Mouse (Mus musculus): Measurements from ENCODE around the gene Trhr2. TPM values are rescaled to one million over a fixed set of nuclear protein-coding genes. Genes with fewer than 3 reads are reported as not detected.
A peak's percentile ranks its signal among the peaks of the same experiment; 100 is the strongest.

Trhr2 gene
- polyA plus RNA-seq, 1 experiment = not detected

DNA sequence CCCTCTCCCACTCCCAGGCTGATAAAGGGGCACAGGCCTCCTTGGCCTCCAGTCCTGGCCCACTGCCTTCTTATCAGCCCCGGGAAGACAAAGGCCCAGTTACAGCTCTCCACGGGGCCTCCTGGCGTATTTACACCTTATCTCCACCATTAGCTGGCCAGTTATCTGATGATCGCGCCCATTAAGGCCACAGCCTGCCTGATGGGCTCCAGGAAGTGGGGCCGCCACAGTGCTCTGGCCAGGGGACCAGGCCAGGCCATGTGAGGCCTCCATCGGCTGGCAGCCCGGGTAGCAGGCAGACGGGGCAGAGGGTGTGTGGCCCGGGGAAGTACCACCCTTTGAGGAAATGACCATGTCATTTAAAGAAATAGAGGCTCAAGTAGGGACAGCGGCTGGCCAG lies 37.8 kb downstream of the Trhr2 start:
- H3K4me1 ChIP-seq (ENCODE audit: control insufficient read depth, insufficient read depth, low read length) = peaks cover 14% of the 10 kb centered on the region
- WGBS = 46% methylated on average over 11 of the region's 11 CpGs
- no peak overlapping the region for H3K4me3 ChIP-seq (replicated peaks; ENCODE audit: control insufficient read depth, low read depth, low read length)
- H3K27ac ChIP-seq (ENCODE audit: control insufficient read depth, insufficient read depth, low read depth, low read length, poor library complexity) = peak overlapping the region; percentile 81
- TF ChIP-seq POLR2A (IDR thresholded peaks at IDR 0.05; ENCODE audit: borderline replicate concordance, control insufficient read depth, low read depth, low read length) (no peak), CTCF (IDR thresholded peaks at IDR 0.05; ENCODE audit: control insufficient read depth, insufficient read depth, low read length) (no peak)

DNA sequence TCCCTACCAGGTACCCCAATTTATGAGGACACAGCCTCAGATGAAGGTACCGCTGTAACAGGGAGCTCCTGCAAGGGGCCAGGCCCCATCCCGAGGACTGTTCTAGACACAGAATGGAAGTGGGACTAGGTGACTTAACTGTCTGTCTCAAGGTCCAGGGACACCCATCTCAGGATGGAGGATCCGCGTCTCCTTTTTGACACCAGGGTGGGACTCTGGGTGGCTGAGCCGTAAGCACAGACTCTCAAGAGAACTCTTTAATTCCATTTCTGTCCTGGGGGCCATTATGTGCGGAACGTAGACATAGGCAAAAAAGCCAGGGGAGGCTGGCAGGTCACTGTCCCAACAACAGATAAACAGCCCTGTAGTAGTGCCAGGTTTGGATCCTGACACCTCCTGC lies 38.4 kb downstream of the Trhr2 start:
- Histone ChIP-seq H3K4me3 (replicated peaks; ENCODE audit: control insufficient read depth, low read depth, low read length) (no peak overlapping the region), H3K4me1 (ENCODE audit: control insufficient read depth, insufficient read depth, low read length) (peaks cover 17% of the 10 kb centered on the region), H3K27ac (ENCODE audit: control insufficient read depth, insufficient read depth, low read depth, low read length, poor library complexity) (peak overlapping the region; percentile 81)
- 74% methylated on average over 7 of the region's 7 CpGs for WGBS
- no peak for TF ChIP-seq POLR2A (IDR thresholded peaks at IDR 0.05; ENCODE audit: borderline replicate concordance, control insufficient read depth, low read depth, low read length)
- no peak for TF ChIP-seq CTCF (IDR thresholded peaks at IDR 0.05; ENCODE audit: control insufficient read depth, insufficient read depth, low read length)

- TF ChIP-seq POLR2A (IDR thresholded peaks at IDR 0.05; ENCODE audit: borderline replicate concordance, control insufficient read depth, low read depth, low read length) (peak; percentile 9; the same call in 1 of the 2 replicates), CTCF (IDR thresholded peaks at IDR 0.05; ENCODE audit: control insufficient read depth, insufficient read depth, low read length) (no peak; the same call in 1 of the 2 replicates)
- H3K4me3 ChIP-seq (replicated peaks; ENCODE audit: control insufficient read depth, low read depth, low read length) = no peak overlapping the region
- peaks cover 17% of the 10 kb centered on the region for H3K4me1 ChIP-seq (ENCODE audit: control insufficient read depth, insufficient read depth, low read length)
- WGBS = 55% methylated on average over 10 of the region's 10 CpGs
- H3K27ac ChIP-seq (ENCODE audit: control insufficient read depth, insufficient read depth, low read depth, low read length, poor library complexity) = peak overlapping the region; percentile 85
These were observed 39.1 kb downstream of the Trhr2 start for GRCm38 (mm10) chr8:122321455-122321921.

GRCm38 (mm10) chr8:122320541-122320940 lies 40.0 kb downstream of the Trhr2 start:
- Histone ChIP-seq H3K27ac (ENCODE audit: control insufficient read depth, insufficient read depth, low read depth, low read length, poor library complexity) (peak overlapping the region; percentile 85), H3K4me1 (ENCODE audit: control insufficient read depth, insufficient read depth, low read length) (peaks cover 17% of the 10 kb centered on the region), H3K4me3 (replicated peaks; ENCODE audit: control insufficient read depth, low read depth, low read length) (no peak overlapping the region)
- TF ChIP-seq CTCF (IDR thresholded peaks at IDR 0.05; ENCODE audit: control insufficient read depth, insufficient read depth, low read length) (no peak), POLR2A (IDR thresholded peaks at IDR 0.05; ENCODE audit: borderline replicate concordance, control insufficient read depth, low read depth, low read length) (no peak)
- 65% methylated on average over 3 of the region's 3 CpGs for WGBS

- no peak overlapping the region for H3K4me3 ChIP-seq (replicated peaks; ENCODE audit: control insufficient read depth, low read depth, low read length)
- TF ChIP-seq POLR2A (IDR thresholded peaks at IDR 0.05; ENCODE audit: borderline replicate concordance, control insufficient read depth, low read depth, low read length) = no peak
- no peak for TF ChIP-seq CTCF (IDR thresholded peaks at IDR 0.05; ENCODE audit: control insufficient read depth, insufficient read depth, low read length)
- H3K4me1 ChIP-seq (ENCODE audit: control insufficient read depth, insufficient read depth, low read length) = peaks cover 20% of the 10 kb centered on the region
These were observed 40.9 kb downstream of the Trhr2 start for GRCm38 (mm10) chr8:122319708-122320075.

DNA sequence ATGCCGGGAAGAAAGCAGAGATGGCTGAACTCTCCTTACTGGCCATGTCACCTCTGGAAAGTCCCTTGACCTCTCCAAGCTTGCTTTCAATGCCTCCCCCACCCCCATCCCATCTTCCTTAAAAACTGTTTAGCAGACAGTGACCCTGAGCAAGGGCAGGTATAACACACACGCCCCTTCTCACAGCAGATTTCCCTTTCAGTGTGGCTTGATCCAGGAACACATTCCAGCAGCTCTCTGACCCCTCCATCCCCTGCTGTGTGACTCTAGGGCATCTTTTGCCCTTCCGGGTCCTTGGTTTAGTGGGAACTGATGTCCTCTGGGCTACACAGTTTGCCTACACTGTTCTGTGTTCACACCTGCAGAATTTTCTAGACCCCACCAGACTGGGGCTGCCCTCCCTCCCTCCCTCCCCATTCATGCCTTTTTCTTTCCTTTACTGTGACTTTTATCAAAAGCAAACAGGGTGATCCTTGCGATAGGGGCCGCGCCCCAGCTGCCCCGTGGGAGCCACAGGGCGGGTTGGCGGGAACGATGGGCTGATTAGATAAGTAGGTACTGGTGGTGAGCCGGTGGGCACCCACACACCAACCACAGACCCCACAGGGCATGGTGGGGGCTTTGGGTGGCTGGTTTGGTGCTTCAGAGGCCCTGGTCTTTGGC lies 41.4 kb downstream of the Trhr2 start:
- peaks cover 20% of the 10 kb centered on the region for H3K4me1 ChIP-seq (ENCODE audit: control insufficient read depth, insufficient read depth, low read length)
- 31% methylated on average over 11 of the region's 11 CpGs for WGBS
- H3K27ac ChIP-seq (ENCODE audit: control insufficient read depth, insufficient read depth, low read depth, low read length, poor library complexity) = peak overlapping the region; percentile 78
- H3K4me3 ChIP-seq (replicated peaks; ENCODE audit: control insufficient read depth, low read depth, low read length) = no peak overlapping the region
- no peak for TF ChIP-seq POLR2A (IDR thresholded peaks at IDR 0.05; ENCODE audit: borderline replicate concordance, control insufficient read depth, low read depth, low read length)
- TF ChIP-seq CTCF (IDR thresholded peaks at IDR 0.05; ENCODE audit: control insufficient read depth, insufficient read depth, low read length) = no peak

More at GRCm38 (mm10) chr8:122319708-122320075, 40.9 kb downstream of the Trhr2 start:
- 45% methylated on average over 7 of the region's 7 CpGs for WGBS
- peak overlapping the region; percentile 78 for H3K27ac ChIP-seq (ENCODE audit: control insufficient read depth, insufficient read depth, low read depth, low read length, poor library complexity)

GRCm38 (mm10) chr8:122317918-122318475 lies 42.5 kb downstream of the Trhr2 start:
- Histone ChIP-seq H3K4me3 (replicated peaks; ENCODE audit: control insufficient read depth, low read depth, low read length) (no peak overlapping the region), H3K4me1 (ENCODE audit: control insufficient read depth, insufficient read depth, low read length) (peaks cover 19% of the 10 kb centered on the region), H3K27ac (ENCODE audit: control insufficient read depth, insufficient read depth, low read depth, low read length, poor library complexity) (peak overlapping the region; percentile 78)
- 37% methylated on average over 8 of the region's 8 CpGs for WGBS
- TF ChIP-seq POLR2A (IDR thresholded peaks at IDR 0.05; ENCODE audit: borderline replicate concordance, control insufficient read depth, low read depth, low read length) (no peak), CTCF (IDR thresholded peaks at IDR 0.05; ENCODE audit: control insufficient read depth, insufficient read depth, low read length) (no peak)

GRCm38 (mm10) chr8:122316402-122316801 lies 44.1 kb downstream of the Trhr2 start:
- WGBS = 74% methylated on average over 2 of the region's 2 CpGs
- peak overlapping the region; percentile 78 for H3K27ac ChIP-seq (ENCODE audit: control insufficient read depth, insufficient read depth, low read depth, low read length, poor library complexity)
- peaks cover 18% of the 10 kb centered on the region for H3K4me1 ChIP-seq (ENCODE audit: control insufficient read depth, insufficient read depth, low read length)
- TF ChIP-seq POLR2A (IDR thresholded peaks at IDR 0.05; ENCODE audit: borderline replicate concordance, control insufficient read depth, low read depth, low read length) (no peak), CTCF (IDR thresholded peaks at IDR 0.05; ENCODE audit: control insufficient read depth, insufficient read depth, low read length) (no peak)
- no peak overlapping the region for H3K4me3 ChIP-seq (replicated peaks; ENCODE audit: control insufficient read depth, low read depth, low read length)
